Mouse (Mus musculus): ENCODE measurements at regions not wholly inside any gene's neighbourhood (a gene's known extent, or its start where the extent isn't known, plus 50 kb on each side); places are given as distances from the start of the nearest gene placed in this dataset.
A peak's percentile ranks its signal among the peaks of the same experiment; 100 is the strongest.
"Not testable (repeated sequence)": the region's sequence is repeated elsewhere in the genome, so short reads cannot be mapped to it uniquely, and the experiment has no call there.

DNA sequence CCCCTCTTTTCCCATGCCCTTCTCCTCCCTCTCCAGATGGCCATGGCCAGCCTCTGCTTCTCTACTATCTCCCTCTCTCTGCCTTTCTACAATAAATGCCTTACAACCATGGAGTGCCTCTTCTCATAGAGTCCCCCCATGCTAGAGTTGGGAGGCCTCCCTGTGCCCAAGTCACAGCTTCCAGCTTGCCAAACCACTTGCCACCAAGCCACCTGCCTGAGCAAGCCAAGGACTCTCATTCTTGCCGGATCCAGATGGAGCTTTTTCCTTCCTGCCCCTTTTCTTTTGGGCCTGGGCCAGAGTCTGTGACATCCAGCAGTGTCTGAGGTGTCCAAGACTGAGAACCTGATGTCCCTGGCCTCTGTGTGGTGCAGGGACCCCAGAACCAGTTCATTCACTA lies 367.4 kb upstream of the Arhgap42 start:
- no peak for ATAC-seq (replicated peaks in 1 of 2; ENCODE audit: insufficient read depth in 1 of 2, low FRiP score in 2 of 2, low TSS enrichment in 1 of 2, low read depth in 1 of 2, poor library complexity in 2 of 2, severe bottlenecking in 2 of 2)

- no peak for ATAC-seq (replicated peaks in 1 of 2; ENCODE audit: insufficient read depth in 1 of 2, low FRiP score in 2 of 2, low TSS enrichment in 1 of 2, low read depth in 1 of 2, poor library complexity in 2 of 2, severe bottlenecking in 2 of 2)
Observed at GRCm38 (mm10) chr9:9591263-9591662, 352.4 kb upstream of the Arhgap42 start.

DNA sequence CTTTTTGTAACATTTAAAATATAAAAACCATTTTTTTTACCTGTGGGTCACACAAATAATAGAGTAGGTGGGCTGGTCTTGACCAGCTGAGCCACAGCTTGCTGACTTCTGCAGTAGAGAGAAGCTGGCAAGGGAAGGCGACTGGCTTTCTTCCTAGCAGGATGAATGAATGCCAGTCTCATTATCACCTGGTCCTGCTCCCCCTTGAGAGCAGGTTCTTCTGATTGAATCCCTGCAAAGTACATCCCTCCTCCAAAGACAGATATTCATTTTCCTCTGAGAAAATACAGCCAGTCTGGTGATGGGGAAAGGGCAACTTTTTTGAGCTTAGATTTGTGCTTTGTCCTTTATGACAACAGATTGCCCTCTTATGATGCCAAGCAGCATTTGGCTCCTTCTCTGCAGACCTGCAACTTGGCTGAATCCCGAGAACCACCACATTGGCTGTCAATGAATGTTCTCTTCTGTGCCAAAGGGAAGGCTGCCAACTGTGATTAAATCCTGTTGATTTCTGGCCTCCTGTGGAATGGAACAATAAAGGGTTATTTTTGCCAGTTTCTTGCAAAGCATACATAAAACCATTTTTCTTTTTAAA lies 344.2 kb upstream of the Arhgap42 start:
- no peak for ATAC-seq (replicated peaks in 1 of 2; ENCODE audit: insufficient read depth in 1 of 2, low FRiP score in 2 of 2, low TSS enrichment in 1 of 2, low read depth in 1 of 2, poor library complexity in 2 of 2, severe bottlenecking in 2 of 2)

- ATAC-seq (replicated peaks in 1 of 2; ENCODE audit: insufficient read depth in 1 of 2, low FRiP score in 2 of 2, low TSS enrichment in 1 of 2, low read depth in 1 of 2, poor library complexity in 2 of 2, severe bottlenecking in 2 of 2) = no peak
Observed at GRCm38 (mm10) chr9:9582301-9583010, 343.6 kb upstream of the Arhgap42 start.

DNA sequence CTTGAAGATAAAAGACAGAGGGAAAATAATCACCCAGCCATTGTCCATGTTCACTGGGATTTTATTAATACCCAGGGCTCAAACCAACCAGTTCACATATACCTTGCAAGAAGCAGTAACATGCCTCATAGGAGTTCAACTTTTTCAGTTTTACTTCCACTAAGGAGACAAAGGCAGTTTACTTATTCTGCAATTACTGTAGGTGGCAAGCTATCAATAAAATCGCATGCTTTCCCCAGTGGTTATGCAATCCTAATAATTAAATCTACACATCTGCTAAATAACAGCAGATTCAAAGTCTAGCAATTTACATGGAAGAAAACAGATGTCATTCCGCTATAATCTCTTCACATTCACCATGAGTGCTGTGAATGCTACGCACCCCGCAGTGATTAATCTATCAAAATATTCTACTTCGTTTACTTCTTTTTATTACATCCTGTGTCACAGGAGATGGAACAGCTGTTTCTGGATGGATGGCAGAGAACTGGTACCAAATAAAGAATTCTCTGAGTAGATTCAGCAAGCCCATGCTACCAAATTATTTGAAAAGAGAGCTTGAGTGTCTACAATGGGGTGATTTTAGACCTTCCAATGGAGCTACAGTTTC lies 329.2 kb upstream of the Arhgap42 start:
- no peak for ATAC-seq (replicated peaks in 1 of 2; ENCODE audit: insufficient read depth in 1 of 2, low FRiP score in 2 of 2, low TSS enrichment in 1 of 2, low read depth in 1 of 2, poor library complexity in 2 of 2, severe bottlenecking in 2 of 2)

GRCm38 (mm10) chr9:9564551-9564950 lies 325.6 kb upstream of the Arhgap42 start:
- ATAC-seq (replicated peaks in 1 of 2; ENCODE audit: insufficient read depth in 1 of 2, low FRiP score in 2 of 2, low TSS enrichment in 1 of 2, low read depth in 1 of 2, poor library complexity in 2 of 2, severe bottlenecking in 2 of 2) = no peak

- no peak for ATAC-seq (replicated peaks in 1 of 2; ENCODE audit: insufficient read depth in 1 of 2, low FRiP score in 2 of 2, low TSS enrichment in 1 of 2, low read depth in 1 of 2, poor library complexity in 2 of 2, severe bottlenecking in 2 of 2)
Observed at GRCm38 (mm10) chr9:9548657-9549056, 309.8 kb upstream of the Arhgap42 start.

- ATAC-seq (replicated peaks in 1 of 2; ENCODE audit: insufficient read depth in 1 of 2, low FRiP score in 2 of 2, low TSS enrichment in 1 of 2, low read depth in 1 of 2, poor library complexity in 2 of 2, severe bottlenecking in 2 of 2) = no peak
Observed at GRCm38 (mm10) chr9:9547570-9547969, 308.7 kb upstream of the Arhgap42 start.

- no peak for ATAC-seq (replicated peaks in 1 of 2; ENCODE audit: insufficient read depth in 1 of 2, low FRiP score in 2 of 2, low TSS enrichment in 1 of 2, low read depth in 1 of 2, poor library complexity in 2 of 2, severe bottlenecking in 2 of 2)
Observed at GRCm38 (mm10) chr9:9547121-9547520, 308.2 kb upstream of the Arhgap42 start.

- ATAC-seq (replicated peaks in 1 of 2; ENCODE audit: insufficient read depth in 1 of 2, low FRiP score in 2 of 2, low TSS enrichment in 1 of 2, low read depth in 1 of 2, poor library complexity in 2 of 2, severe bottlenecking in 2 of 2) = no peak
Observed at GRCm38 (mm10) chr9:9500345-9500744, 261.4 kb upstream of the Arhgap42 start.

DNA sequence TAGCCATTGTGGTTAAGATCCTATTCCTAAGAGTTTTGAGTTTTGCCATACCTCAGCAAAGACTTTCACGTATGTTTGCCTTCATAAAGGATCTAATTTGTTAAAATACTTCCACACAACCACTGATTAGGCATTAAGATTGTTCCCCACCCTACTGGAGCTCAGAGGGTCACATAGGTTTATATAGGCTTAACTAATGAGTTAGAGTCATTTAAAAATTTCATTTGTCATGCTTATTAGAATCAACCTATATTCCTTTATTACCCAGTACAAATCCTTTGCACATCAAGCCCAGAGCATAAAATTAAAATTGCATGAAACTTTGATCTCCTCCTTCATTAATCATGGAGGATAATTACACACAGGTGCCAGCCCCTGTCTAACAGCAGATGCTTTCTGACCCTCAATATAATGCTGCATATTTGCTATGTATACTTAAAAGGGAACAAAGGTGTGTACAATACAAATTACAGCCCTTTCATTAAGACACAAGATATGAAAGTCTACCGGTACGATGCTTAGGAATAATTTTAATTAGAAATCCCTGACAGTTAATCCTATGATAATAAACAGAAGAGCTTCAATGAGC lies 254.8 kb upstream of the Arhgap42 start:
- no peak for ATAC-seq (replicated peaks in 1 of 2; ENCODE audit: insufficient read depth in 1 of 2, low FRiP score in 2 of 2, low TSS enrichment in 1 of 2, low read depth in 1 of 2, poor library complexity in 2 of 2, severe bottlenecking in 2 of 2)

DNA sequence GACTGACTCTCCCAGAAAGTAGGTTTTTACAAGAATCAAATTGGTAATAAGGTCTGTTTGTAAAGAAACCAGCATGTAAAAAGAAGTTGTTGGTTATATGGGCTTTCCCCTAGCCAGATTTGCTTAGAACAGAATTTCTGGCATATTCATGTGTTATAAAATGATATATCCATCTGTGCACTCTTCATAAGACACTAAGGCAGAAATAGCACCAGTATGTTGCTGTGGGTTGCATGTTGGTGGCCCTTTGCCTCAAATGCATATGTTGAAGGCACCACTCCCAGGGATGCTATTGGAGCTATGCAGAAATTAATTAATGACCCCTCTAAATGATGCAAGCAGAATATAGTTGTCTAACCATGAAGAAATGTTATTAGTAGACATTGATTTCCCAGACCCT lies 238.2 kb upstream of the Arhgap42 start:
- ATAC-seq (replicated peaks in 1 of 2; ENCODE audit: insufficient read depth in 1 of 2, low FRiP score in 2 of 2, low TSS enrichment in 1 of 2, low read depth in 1 of 2, poor library complexity in 2 of 2, severe bottlenecking in 2 of 2) = no peak

- no peak for ATAC-seq (replicated peaks in 1 of 2; ENCODE audit: insufficient read depth in 1 of 2, low FRiP score in 2 of 2, low TSS enrichment in 1 of 2, low read depth in 1 of 2, poor library complexity in 2 of 2, severe bottlenecking in 2 of 2)
Observed at GRCm38 (mm10) chr9:9475009-9475744, 236.3 kb upstream of the Arhgap42 start.

DNA sequence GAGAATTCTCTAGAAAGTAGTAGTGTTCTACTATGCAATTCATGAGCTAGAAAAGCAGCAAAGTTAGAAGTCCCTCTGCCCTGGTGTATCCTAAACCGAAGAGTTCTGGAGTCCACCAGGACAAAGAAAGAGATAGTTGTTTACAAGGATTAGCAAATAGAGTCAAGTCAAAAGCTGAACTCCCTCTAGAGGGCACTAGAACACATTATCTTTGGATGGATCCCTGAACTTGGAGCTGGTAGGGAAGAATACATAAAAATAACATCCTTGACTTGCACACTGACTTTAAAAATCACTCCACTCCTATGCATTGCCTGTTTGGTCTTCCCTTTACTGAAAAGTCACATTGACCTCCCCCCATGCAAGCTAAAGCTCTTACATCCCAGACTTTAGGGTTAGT lies 205.3 kb upstream of the Arhgap42 start:
- ATAC-seq (replicated peaks in 1 of 2; ENCODE audit: insufficient read depth in 1 of 2, low FRiP score in 2 of 2, low TSS enrichment in 1 of 2, low read depth in 1 of 2, poor library complexity in 2 of 2, severe bottlenecking in 2 of 2) = no peak

- no peak for ATAC-seq (replicated peaks in 1 of 2; ENCODE audit: insufficient read depth in 1 of 2, low FRiP score in 2 of 2, low TSS enrichment in 1 of 2, low read depth in 1 of 2, poor library complexity in 2 of 2, severe bottlenecking in 2 of 2)
Observed at GRCm38 (mm10) chr9:9420326-9420725, 181.4 kb upstream of the Arhgap42 start.

GRCm38 (mm10) chr9:9412460-9413181 lies 173.7 kb upstream of the Arhgap42 start:
- peak; percentile 66 to 71 for ATAC-seq (replicated peaks in 1 of 2; ENCODE audit: insufficient read depth in 1 of 2, low FRiP score in 2 of 2, low TSS enrichment in 1 of 2, low read depth in 1 of 2, poor library complexity in 2 of 2, severe bottlenecking in 2 of 2)

GRCm38 (mm10) chr9:9394190-9394589 lies 155.3 kb upstream of the Arhgap42 start:
- not testable (repeated sequence) for ATAC-seq (replicated peaks in 1 of 2; ENCODE audit: insufficient read depth in 1 of 2, low FRiP score in 2 of 2, low TSS enrichment in 1 of 2, low read depth in 1 of 2, poor library complexity in 2 of 2, severe bottlenecking in 2 of 2)
